Mouse (Mus musculus) heart, adult 2 months (tissue): ENCODE results near the gene Pdzd9. TPM values are rescaled to one million over a fixed set of nuclear protein-coding genes. Genes with fewer than 3 reads are reported as not detected.

Experiments used
- DNase-seq, 2 experiments: peaks; one replicate each; pipeline ENCODE4 v3.0.0; 2021
- H3K27ac ChIP-seq: fragments of 200-600 bp; 2 replicates; pipeline ENCODE4 v1.8.1; 2022
- H3K27me3 ChIP-seq: fragments of 200-500 bp; 2 replicates; pipeline ENCODE4 v1.6.1; 2012; ENCODE audit warnings: mild to moderate bottlenecking, low read length, inconsistent platforms, mixed read lengths; ENCODE audit not compliant: control insufficient read depth, insufficient read depth
- H3K36me3 ChIP-seq: fragments of 200-500 bp; 2 replicates; pipeline ENCODE4 v1.6.1; 2012; ENCODE audit warnings: low read length, inconsistent platforms; ENCODE audit not compliant: control insufficient read depth, insufficient read depth
- H3K4me1 ChIP-seq: fragments of 200-500 bp; 2 replicates; pipeline ENCODE4 v1.6.1; 2011; ENCODE audit warnings: low read length; ENCODE audit not compliant: control insufficient read depth, insufficient read depth
- H3K4me3 ChIP-seq: fragments of 200-600 bp; 2 replicates; pipeline ENCODE4 v1.8.1; 2022
- H3K79me2 ChIP-seq: fragments of 200-500 bp; replicated peaks from 2 replicates; pipeline ENCODE4 v1.6.1; 2012; ENCODE audit warnings: mild to moderate bottlenecking, inconsistent platforms, low read length, moderate library complexity, mixed read lengths; ENCODE audit not compliant: control insufficient read depth, insufficient read depth
- H3K9ac ChIP-seq: fragments of 200-500 bp; 2 replicates; pipeline ENCODE4 v1.6.1; 2012; ENCODE audit warnings: low read depth, mild to moderate bottlenecking, control low read depth, inconsistent platforms, low read length, mixed read lengths
- CTCF ChIP-seq: fragments of 200-600 bp; IDR thresholded peaks from 2 replicates; pipeline ENCODE4 v1.8.1; 2022; ENCODE audit warnings: antibody characterized with exemption, mild to moderate bottlenecking, moderate library complexity
- EP300 ChIP-seq: fragments of 200-500 bp; IDR thresholded peaks from 2 replicates; pipeline ENCODE4 v1.6.1; 2011; ENCODE audit warnings: low read depth, low read length, control low read depth; ENCODE audit not compliant: insufficient read depth
- POLR2A ChIP-seq: fragments of 200-500 bp; IDR thresholded peaks from 2 replicates; pipeline ENCODE4 v1.6.1; 2011; ENCODE audit warnings: mild to moderate bottlenecking, low read depth, low read length, control low read depth; ENCODE audit not compliant: insufficient read depth
- WGBS: fragments of 180-500 bp; shearing (Covaris S2); methylation state at CpG from one replicate; pipeline ENCODE4 v1.1.7; 2018; 5-methylcytosine and 5-hydroxymethylcytosine counted together
- intact Hi-C: fragments of 180-260 bp; cut with DNase I; formaldehyde crosslinking; loops from one replicate; pipeline ENCODE4 v1.15.1; 2025
- polyA plus RNA-seq: library from polyadenylated mRNA; depleted of rRNA; stranded (reverse); fragments of >200 nt; gene quantifications from 2 replicates; pipeline ENCODE4 v1.2.3, GENCODE M21; 2012
- total RNA-seq, 2 experiments: library from RNA; stranded (reverse); gene quantifications; 2 replicates each; pipeline ENCODE4 v1.2.3; 2021

Gene Pdzd9
- total and polyA plus RNA-seq, 3 experiments = not detected

DNA sequence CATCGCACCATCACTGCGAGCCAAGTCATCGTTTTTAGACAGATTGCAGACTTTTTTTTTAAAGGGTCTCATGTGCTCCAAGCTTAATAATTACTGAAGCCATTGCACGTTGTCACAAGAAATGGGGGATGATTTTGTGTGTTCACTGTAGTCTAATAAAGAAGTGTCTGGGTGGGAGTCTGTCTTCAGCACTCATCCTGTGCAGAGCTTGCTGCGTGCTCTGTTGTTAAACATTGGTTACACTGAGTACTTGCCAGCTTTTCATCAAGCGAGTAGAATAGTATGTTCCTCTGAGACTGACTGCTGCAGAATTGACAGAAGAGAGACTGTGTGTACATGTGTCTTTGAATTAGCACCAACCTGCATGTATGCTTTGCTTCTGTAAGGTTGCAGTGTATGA is 15.1 kb upstream of the Pdzd9 start:
- 58% methylated on average over 6 of the region's 6 CpGs for WGBS
- peaks cover 16% of the 10 kb centered on the region for H3K4me1 ChIP-seq

GRCm38 (mm10) chr7:120684731-120685161 is 14.6 kb upstream of the Pdzd9 start:
- peak in 1 of 2 experiments; percentile 4 for DNase-seq
- H3K79me2 ChIP-seq = peaks cover 3% of the 10 kb centered on the region; the same call in 1 of the 2 replicates
- no peak overlapping the region for H3K4me3 ChIP-seq
- no peak overlapping the region for H3K27ac ChIP-seq
- peaks cover 13% of the 10 kb centered on the region for H3K36me3 ChIP-seq
- TF ChIP-seq POLR2A (no peak), CTCF (no peak), EP300 (no peak)
- intact Hi-C loops = no loop called here
- no peak overlapping the region; the same call in 1 of the 2 replicates for H3K9ac ChIP-seq
- peaks cover 16% of the 10 kb centered on the region for H3K4me1 ChIP-seq
- 25% methylated on average over 2 of the region's 2 CpGs for WGBS
- no peaks in the 10 kb centered on the region for H3K27me3 ChIP-seq

More for the DNA sequence above, 15.1 kb upstream of the Pdzd9 start:
- Histone ChIP-seq H3K79me2 (peaks cover 3% of the 10 kb centered on the region; the same call in 1 of the 2 replicates), H3K4me3 (no peak overlapping the region), H3K27me3 (no peaks in the 10 kb centered on the region), H3K9ac (no peak overlapping the region), H3K36me3 (peaks cover 13% of the 10 kb centered on the region), H3K27ac (no peak overlapping the region)
- TF ChIP-seq POLR2A = no peak
- intact Hi-C loops = no loop called here
- DNase-seq = no peak

GRCm38 (mm10) chr7:120682002-120682401 is 11.9 kb upstream of the Pdzd9 start:
- Histone ChIP-seq H3K4me3 (no peak overlapping the region), H3K27me3 (no peaks in the 10 kb centered on the region), H3K27ac (no peak overlapping the region), H3K79me2 (peaks cover 4% of the 10 kb centered on the region), H3K4me1 (peaks cover 21% of the 10 kb centered on the region), H3K36me3 (peaks cover 13% of the 10 kb centered on the region), H3K9ac (no peak overlapping the region)
- intact Hi-C loops = no loop called here
- 21% methylated on average over 4 of the region's 4 CpGs for WGBS
- DNase-seq = peak in 1 of 2 experiments; percentile 6
- TF ChIP-seq EP300 (no peak), CTCF (no peak), POLR2A (no peak)

- peak in 1 of 2 experiments; percentile 4 for DNase-seq
- peaks cover 10% of the 10 kb centered on the region for H3K4me1 ChIP-seq
- TF ChIP-seq POLR2A = no peak
- no peak for TF ChIP-seq EP300
- no peak for TF ChIP-seq CTCF
- 15% methylated on average over 8 of the region's 8 CpGs for WGBS
- intact Hi-C loops = loop anchor here (2.0 to 10.0 kb wide), 2 partner anchors 50 to 236 kb away; partner anchors contain the start of gene Polr3e
- H3K27ac ChIP-seq = peak overlapping the region; percentile 15; the same call in 1 of the 2 replicates
- H3K9ac ChIP-seq = peak overlapping the region; percentile 36; the same call in 1 of the 2 replicates
- H3K36me3 ChIP-seq = 0 out of 2 replicates have a peak, but pooled peaks cover 6% of the 10 kb centered on the region
- H3K4me3 ChIP-seq = peak overlapping the region; percentile 75
- H3K79me2 ChIP-seq = peaks cover 3% of the 10 kb centered on the region
- no peaks in the 10 kb centered on the region for H3K27me3 ChIP-seq
These were observed 8.9 kb upstream of the Pdzd9 start for GRCm38 (mm10) chr7:120679023-120679422.

GRCm38 (mm10) chr7:120677764-120678531 is 7.8 kb upstream of the Pdzd9 start:
- intact Hi-C loops = loop anchor here (2.0 to 10.0 kb wide), 2 partner anchors 51 to 237 kb away; partner anchors contain the start of gene Polr3e
- Histone ChIP-seq H3K36me3 (0 out of 2 replicates have a peak, but pooled peaks cover 6% of the 10 kb centered on the region), H3K27me3 (no peaks in the 10 kb centered on the region), H3K79me2 (peaks cover 3% of the 10 kb centered on the region), H3K27ac (peak overlapping the region; percentile 78), H3K4me1 (peaks cover 10% of the 10 kb centered on the region), H3K4me3 (peak overlapping the region; percentile 75), H3K9ac (peak overlapping the region; percentile 98)
- DNase-seq = peak; percentile 47 to 66
- 2% methylated on average over 42 of the region's 42 CpGs for whole genome bisulfite sequencing
- TF ChIP-seq CTCF (no peak), EP300 (no peak), POLR2A (no peak)
